Mouse (Mus musculus): ENCODE results near the gene Rbfox1. TPM values are rescaled to one million over a fixed set of nuclear protein-coding genes. Genes with fewer than 3 reads are reported as not detected.
A peak's percentile ranks its signal among the peaks of the same experiment; 100 is the strongest.

Rbfox1 gene
- polyA plus RNA-seq, 1 experiment, result 0.14 TPM

DNA sequence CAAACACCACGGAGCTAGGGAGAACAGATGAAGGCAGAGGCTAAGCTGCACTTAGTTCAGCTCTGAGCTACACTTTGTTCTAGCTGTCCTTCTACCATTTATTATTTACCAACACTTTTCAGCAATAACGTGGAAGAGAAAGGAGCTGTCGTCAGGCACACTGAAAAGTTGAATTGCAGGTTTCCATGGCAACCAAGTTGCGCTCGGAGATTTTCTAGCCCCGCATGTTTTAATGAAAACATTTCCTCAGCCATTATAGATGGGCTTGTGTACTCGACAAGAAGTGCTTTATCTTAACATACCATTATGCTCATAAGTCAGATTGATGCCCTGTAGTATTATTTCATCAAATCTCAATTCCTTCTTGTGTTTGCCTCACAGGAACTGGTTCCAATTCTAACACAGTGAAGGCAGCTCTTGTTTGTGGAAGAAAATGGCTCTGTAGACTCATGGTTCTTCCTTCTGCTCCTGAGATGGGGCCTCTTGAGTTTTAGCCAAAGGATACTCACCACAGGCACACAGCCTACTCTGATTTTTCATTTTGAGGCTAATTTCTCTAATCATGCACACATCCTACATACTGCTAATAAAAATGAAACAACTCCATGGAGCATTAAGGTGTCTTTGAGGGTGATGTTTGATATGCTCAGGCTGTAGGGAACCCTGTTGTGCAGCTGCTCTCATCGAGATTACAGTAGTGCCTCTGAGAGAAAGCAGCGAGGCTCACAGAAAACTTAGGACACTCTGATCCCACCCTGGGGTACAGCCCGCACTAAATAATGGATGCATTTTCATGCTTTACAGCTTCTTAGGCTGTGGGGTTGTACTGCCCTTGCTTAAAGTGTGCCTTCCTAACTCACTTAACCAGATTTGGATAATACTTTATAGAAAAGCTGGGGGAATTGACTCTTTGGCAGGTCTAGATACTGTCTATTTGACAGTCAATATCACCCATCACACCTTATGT, 107.2 kb downstream of the Rbfox1 start:
- no peak for DNase-seq (ENCODE audit: low spot score)

DNA sequence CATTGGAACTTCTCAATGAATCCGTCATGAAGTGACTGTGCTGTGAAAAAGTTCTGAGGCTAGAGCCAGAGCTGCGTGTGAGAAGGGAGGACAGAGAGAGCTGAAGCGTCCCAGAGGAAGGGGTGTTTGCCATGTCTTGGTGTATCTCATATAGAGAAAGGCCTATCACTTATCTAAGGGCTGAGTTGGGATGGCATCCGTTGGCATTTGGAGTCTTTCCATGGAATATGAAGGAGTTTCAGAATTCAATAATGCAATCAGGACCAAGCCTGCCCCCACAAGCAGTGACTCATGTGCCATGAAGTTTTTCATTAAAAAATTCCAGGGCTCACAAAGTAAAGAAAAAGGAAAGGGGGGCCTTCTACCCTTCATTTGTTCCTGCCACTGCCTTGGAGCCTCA, 112.0 kb downstream of the Rbfox1 start:
- DNase-seq (ENCODE audit: low spot score), result no peak

DNA sequence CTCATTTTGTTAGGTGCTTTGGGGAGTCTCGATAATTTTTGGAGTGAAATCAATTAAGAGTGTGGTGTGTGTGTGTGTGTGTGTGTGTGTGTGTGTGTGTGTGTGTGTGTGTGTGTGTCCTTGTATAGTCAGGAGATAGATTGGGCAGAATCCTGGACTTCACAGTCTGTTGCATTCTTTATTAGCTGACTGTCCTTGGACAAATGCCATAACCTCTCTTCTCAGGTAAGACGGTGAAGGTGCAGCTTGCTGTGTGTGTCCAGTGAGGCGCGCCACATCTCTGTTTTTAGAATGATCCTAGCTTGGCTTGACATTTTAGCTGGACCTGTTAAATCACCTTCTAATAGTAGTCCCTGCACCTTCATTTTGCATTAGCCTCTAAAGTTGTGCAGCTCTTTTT, 112.5 kb downstream of the Rbfox1 start:
- DNase-seq (ENCODE audit: low spot score), result no peak

DNA sequence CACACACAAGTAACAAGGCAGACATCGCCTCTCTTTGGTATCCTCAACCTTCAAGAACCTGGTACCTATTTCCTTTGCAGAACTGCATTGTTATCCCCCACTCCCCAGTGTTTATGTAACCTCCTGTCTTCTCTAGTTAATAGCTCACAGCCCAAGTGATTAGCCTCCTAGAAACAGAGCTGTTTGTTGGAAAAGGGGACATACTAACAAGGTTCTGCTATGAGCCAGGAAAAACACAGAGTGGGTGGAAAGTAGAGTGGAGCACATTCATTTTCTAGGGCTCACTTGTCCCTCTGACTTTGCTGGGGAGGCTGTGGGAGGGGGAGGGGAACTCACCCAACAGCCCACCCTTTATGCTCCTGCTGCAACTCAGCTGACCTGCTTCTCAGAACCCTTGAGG, 114.9 kb downstream of the Rbfox1 start:
- DNase-seq (ENCODE audit: low spot score), result no peak

DNA sequence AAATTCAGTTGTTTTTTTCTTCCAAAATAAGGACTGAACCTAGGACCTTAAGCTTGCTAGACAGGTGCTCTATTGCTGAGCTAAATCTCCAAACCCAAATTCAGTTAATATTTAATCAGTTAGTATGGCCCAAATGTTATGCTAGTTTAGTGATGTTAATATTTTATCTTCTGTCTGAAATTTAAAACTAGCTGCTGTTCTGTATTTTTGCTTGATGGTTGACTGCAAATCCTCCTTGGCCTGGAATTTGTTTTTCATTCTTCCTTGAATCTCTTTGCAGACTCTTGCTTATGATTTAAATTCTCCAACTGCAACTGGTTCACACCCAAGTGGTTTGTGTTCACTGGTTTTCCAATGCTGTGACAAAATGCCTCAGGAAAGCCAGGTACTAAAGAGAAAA, 121.8 kb downstream of the Rbfox1 start:
- DNase-seq (ENCODE audit: low spot score), result no peak

DNA sequence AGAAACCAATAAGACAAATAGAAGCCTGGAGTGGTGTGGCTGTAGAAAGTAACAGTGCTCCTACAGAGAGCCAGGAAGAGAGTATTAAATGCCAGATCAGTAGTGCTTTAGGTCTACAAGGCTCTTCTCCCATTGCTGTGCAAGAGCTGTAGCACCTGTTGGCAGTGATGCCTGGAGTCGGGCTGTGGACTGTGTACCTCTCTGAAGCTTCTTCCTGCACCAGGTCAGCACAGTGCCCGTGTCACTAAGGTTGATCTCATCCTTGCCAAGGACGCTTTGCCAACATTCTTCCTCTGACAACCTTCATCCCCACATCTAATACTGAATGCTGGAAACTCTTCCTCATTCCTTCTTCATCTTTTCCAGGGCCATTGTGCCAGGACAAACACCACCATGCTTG, 127.7 kb downstream of the Rbfox1 start:
- DNase-seq (ENCODE audit: low spot score), result no peak

DNA sequence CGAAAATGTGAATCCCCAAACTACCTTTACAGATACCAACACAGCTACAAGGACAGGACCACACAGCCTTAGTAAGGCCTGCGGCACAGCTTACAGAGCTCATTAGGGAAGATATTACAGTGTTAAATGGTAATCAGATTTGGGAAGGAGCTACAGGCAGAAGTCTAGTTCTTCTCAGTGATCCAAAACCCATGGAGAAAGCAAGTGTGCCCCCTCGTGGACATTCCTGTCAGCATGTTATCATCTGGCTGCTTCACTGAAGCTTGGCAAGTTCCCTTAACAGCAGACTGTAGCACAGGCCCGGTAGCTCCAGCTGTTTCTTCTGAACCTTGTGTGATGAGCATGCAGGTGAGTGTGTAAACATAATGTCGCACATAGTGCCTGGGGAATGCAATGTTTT, 133.5 kb downstream of the Rbfox1 start:
- peak; percentile 20 for DNase-seq (ENCODE audit: low spot score)

DNA sequence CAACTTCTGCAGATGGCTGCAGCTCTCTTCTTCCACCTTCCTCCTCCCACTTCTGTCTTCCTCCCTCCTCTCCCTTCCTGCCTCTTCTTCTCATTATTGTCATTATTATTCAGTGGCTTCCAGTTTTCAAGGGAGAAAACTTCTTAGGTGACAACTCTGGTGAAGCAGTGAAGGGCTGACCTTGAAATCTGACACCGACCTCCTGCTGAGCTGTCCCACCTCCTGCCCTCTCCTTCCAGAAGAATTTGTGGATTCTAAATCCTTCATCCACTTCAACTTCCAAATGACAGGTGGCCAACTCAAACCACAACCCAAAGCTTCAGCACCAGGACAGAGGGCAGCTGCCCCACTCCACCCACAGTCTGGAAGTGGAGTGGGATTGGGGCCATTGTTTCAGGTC, 134.2 kb downstream of the Rbfox1 start:
- DNase-seq (ENCODE audit: low spot score), result no peak

DNA sequence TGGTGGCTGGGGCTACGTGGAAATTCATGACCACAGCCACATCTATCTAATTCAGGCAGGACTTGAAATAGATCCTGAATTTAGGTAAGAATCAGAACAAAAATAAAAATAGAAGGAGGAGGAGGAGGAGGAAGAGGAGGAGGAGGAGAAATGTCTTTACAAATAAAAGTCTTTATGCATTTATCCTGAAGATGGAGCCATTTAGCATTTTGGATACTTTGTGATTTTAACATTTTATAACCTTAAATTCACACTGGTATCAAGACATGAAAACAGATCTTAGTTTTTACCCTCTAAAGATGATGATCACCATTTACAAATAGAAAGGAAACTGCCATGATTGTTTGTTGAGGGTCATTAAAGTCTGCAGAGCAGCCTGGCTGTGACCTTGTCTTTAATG, 146.1 kb downstream of the Rbfox1 start:
- DNase-seq (ENCODE audit: low spot score), result no peak

DNA sequence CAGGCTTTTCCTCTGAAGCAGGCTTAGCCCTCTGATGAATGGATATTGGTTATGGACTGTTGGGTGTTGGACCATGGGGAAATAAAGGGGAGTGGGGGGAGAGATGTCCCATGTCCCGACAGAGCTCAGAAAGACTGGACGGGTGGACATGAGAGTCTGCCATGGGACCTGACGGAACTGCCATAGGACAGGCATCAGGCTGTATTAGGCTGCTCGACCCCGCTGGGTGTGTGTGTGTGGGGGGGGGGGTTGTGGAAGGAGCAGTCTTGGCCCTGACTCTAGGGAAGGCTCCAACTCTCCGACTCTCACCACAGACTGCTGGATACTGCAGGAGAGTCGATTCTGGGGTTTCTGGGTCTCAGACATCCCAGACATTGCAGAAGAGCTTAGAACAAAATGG, 147.4 kb downstream of the Rbfox1 start:
- no peak for DNase-seq (ENCODE audit: low spot score)

DNA sequence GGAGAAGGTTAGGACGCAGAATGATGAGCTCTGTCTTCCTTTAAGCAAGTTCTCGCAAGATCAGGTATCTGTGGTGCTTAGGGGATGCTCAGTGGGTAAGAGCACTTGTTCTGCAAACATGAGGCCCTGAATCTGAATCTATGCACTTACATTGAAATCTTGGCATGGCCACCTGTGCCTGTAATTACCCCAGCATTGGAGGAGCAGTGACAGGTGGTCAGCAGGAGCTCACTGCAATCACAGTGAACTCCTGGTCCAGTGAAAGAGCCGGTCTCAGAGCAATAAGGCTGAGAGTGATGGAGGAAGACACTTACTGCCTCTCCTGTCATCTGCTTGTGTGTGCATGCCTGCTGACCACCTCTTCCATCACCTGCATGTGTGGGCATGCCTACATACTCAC, 149.7 kb downstream of the Rbfox1 start:
- no peak for DNase-seq (ENCODE audit: low spot score)

DNA sequence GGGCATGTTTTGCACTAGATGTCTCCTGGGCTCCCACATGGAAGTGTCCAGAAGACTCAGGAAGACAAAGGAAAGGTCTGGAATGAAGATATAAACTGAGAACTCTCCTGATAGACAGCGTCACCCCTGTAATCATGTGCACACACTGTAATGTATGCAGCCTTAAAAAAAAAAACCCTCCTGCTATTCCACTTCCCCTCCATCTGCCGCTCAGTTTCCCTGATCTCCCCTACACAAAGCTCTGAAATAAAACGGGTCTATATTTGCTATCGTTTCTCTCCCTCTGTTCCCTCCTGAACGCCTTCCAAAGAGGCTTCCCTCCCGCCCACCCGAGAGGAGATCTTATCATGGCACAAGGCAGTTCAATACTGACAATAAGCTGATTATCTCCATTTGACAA, 151.9 kb downstream of the Rbfox1 start:
- DNase-seq (ENCODE audit: low spot score), result no peak

DNA sequence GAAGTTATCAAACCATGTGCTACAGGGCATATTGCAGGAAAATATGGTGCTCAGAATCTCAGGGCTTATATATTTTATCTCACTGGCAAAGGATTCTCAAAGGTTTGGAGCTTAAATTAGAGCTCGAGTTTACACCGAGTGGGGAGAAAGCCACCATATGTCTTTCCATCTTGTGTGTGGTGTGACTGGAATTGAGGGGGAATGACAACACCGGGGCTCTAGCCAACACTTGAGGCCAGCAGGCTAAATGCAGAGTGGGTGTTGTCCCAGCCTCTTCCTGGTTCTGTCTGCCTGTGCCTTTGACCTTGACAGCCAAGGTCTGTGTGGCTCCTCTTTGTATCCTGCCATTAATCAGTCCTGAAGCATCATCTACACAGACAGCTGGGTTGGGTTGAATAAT, 157.6 kb downstream of the Rbfox1 start:
- DNase-seq (ENCODE audit: low spot score), result no peak

DNA sequence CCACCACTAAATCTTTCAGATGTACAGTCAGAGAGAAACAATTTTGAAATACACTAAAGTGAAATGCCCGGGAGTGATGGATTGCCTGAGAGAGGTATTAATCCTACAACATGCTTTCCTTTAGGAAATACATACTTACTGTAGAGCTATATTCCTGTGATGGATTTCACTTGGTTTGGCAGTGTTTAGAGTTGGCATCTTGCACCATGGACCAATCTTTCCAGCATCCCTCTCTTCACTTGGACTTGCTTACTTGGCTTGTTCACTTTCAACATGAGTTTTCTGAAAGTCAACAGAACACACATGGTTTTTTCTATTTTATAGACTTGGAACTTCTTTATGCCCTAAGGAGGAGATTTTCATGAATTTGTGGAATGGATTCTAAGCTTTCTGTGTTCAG, 163.4 kb downstream of the Rbfox1 start:
- DNase-seq (ENCODE audit: low spot score), result no peak

DNA sequence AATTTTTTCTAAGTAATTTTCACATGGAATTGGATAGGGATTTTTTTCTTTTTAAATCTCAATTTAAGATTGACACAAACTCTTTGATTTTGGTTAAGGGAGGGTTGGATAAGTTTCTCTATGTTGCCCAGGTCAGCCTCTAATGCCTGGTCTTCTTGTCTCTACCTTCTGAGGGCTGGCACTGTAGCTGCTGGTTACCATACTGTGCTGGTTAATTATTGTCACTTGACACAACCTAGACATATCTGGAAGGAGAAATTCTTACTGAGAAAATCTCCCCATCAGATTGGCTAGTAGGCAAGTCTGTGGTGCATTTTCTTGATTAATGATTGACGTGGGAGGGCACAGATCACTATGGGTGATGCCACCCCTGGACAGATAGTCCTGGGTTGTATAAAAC, 177.3 kb downstream of the Rbfox1 start:
- DNase-seq (ENCODE audit: low spot score), result no peak

DNA sequence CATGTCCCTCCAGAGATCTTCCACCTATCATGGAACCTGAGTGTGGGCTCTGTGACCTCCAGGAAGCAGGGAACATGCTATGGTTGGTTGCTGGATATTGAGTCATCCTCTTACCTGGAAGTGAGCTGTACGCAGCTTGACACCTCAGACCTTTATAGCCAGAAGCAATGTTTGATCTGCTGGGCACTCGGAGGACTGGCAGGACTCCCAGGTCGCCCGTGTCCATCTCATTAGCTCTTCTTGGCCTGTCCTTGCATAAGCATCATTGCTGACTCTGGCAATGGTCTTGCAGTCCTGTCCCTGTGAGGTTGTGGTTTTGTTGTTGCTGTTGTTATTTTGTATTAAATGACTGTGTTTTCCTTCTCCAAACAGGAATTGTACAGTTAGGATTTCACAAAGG, 180.3 kb downstream of the Rbfox1 start:
- no peak for DNase-seq (ENCODE audit: low spot score)

DNA sequence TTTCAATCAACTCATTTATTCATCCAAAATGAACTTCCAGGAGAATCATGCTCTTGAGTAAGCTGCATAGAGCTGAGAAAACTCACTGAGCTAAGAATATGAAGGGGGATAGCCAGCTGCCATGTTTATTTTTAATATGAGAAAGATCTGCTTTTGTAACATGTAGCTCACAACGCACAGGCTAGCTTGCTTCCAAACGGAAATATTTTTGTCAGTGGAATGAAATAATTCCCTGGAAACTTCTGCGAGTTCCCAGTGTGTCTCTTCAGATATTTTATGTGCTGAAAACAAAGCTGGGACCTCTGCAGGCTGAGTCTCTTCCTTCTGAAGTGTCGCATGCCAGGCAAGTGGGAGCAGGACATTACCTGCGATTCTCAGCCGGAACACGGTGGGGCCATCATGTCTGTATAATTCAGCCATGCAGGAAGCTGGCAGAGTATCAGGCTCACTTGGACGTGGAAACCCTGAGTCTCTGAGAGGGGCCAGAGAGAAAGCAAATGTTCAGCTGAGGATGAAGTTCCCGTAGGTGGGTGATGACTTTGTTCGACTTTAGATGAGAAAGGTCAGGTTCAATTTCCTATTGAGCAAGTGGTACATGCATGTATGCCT, 190.4 kb downstream of the Rbfox1 start:
- DNase-seq (ENCODE audit: low spot score), result no peak

DNA sequence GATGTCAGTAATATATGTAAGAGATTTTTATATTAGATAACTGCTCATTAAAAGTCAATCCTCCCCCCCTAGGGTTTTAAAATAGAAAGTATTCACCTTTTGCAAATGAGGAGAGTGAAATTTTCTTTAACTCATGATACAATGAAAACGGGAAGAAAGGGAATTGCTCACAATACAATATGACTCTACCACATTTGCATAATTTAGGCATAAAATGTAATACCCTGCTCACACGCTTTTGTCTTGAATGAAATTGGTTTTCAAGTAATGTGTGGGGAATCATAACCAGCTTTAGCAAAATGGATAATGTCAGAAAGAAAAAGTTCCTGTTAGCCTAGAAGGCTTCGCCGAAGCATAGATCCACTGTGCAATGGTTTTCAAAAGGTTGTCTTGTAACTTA, 193.9 kb downstream of the Rbfox1 start:
- DNase-seq (ENCODE audit: low spot score), result no peak

DNA sequence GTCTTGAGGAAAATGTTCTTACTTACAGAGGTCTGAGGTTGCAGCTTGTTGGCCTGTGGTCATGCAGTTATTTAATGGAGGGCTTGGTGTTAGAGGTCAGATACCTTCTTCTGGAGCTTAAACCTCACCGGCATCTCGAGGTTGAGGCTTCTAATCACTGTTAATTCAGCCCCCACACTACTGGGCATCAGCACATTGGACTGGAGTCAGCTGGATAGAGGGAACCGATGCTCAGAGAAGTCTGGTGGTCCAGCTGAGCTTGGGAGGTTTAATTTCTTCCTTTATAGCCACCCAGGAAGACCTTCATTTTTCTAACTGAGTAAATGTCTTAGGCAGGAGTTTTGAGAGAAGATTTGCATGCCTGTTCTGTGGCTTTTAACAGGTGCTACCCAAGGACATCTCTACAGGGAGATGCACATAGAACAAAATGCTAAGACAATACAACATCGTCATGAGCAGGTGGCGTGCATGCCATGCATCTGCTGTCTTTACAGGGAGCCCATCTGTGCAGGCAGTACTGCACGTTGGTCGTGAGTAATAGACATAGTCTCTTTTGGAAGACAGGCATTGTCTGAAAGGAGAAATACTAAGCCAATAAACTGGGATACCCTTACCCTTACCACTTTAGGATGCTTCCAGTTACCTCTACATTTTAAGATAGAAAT, 199.7 kb downstream of the Rbfox1 start:
- DNase-seq (ENCODE audit: low spot score), result no peak

DNA sequence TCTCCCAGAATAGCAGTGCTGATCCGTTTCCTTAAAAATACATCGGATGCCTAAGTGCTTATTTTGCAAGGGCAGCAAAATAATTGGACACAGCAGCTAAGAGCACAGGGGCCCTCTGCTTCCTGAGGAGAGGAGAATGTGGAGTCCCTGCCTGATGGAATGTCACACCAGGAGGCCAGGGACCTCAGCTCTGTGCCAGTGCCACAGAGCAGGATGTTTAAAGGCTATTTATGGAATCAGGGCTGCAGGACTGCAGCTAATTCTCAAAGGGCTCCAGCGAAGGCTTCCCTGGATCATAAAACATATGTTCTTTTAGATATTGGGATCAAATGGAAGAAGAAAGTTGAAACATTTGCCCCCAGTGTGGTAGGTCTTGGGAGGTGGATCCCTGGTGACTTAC, 201.0 kb downstream of the Rbfox1 start:
- DNase-seq (ENCODE audit: low spot score), result no peak

DNA sequence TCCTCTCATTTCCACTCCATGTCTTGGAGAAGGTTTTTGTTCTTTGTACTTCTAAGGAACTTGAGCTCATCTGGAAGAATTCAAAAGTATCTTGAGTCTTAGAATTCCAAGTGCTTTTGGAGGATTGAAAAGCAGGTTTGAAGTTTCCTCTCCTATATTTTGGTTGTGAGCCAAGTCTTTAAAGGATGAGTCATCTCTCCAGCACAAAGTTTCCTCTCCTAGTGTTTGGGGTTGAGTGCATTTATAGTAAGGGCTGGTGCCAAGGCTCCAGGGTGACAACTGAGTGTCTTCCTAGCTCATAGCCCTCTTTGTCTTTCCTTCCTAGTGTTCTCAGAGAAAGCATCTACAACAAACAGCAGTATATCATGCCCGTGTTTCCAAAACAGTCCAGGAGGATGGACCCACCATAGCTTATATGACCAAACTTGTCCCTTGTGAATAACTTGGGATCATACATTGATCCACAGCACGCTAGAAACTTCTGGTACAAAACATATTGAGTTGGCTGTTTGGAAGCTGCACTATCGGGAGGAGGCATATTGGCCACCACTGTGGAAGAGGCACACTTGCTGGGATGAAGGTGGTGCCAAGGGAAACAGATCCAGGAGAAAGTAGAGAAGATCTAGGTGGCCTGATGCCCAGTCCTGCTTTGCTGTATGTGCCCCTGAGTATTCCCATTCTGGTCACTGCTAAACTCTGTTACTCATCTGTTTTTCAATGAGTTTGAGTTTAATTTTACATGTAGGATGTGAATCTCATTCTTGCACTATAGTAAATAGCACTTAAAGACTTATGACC, 206.4 kb downstream of the Rbfox1 start:
- no peak for DNase-seq (ENCODE audit: low spot score)

Measured in urinary bladder, adult 2 months (tissue).